Mouse (Mus musculus): ENCODE results near the gene 1110012L19Rik.
"Not testable (repeated sequence)": the region's sequence is repeated elsewhere in the genome, so short reads cannot be mapped to it uniquely, and the experiment has no call there.

1110012L19Rik gene

DNA sequence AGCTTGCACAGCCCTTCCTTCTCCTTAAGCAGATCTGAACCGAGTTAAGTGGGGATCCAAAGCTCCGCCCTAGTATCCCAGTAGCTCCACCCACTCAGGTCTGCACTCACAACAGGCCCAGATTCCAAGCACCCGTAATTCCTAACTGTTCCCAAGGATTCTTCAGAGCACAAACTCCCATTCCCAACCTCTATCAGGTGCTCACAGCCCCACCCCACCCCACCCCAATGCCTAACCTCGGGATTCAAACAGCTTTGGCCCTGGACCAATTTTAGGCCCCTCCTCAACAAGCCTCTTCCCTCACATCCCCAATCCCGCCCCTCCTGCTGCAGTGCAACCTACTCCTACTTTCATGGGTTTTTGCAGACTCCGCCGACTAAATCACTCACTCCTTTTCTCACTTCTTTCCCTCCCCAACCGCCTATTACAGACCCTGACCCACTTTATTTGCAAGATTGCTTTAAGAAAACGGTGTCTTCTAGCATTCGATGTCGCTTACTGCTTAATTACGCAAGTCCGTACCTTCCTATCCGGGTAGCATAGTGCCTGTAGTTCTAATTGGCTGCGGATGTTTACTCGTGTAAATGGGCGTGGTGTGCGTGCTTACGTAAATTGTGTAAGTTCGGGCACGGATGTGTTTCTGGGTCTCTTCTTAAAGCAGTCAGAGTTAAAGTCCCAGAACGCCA, at the start of gene 1110012L19Rik:
Gene 1110012L19Rik (plus strand): TSS at position 602 of the 686 bp plus-strand sequence.
- peak; percentile 34 for DNase-seq (ENCODE audit: low spot score)

DNA sequence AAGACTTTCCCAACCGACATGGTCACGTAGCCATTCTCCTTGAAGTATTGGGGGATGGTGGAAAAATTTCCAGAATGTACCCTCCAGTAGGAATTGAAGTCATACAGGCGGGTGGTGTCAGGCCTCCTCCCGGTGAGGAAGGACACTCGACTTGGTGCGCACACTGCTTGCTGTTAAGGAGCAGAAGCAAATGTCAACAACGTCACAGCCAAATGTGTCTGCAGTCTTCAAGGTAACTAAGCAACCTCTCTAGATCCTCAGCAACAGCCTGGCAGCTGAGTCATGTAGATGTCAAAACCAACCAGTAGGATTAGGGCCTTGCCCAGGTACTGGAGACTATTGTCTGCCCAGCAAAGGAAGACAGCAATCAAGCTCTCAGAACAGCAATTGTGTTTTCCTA, 22.7 kb upstream of the 1110012L19Rik start:
- no peak for DNase-seq (ENCODE audit: low spot score)

GRCm38 (mm10) chrX:70363446-70363845, 22.2 kb upstream of the 1110012L19Rik start:
- DNase-seq (ENCODE audit: low spot score), result no peak

DNA sequence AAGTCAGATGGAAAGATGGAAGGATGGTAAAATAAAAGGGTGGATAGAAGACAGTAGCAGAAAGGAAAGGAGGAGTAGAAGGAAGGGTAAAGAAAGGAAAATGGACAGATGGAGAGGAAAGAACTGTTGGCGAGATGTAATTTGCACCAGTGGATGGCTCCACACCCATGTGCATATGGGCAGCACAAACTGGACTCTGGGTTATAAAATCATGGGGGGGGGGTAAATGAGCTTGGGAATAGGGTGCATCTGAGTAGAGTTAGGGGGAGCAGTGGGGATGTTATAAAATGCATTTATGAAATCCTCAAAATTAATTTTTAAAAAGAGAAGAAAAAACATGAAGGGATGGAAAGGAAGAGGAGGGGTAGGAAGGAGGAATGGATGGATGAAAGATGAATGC, 21.5 kb upstream of the 1110012L19Rik start:
- no peak for DNase-seq (ENCODE audit: low spot score)

- DNase-seq (ENCODE audit: low spot score), result peak; percentile 68
Observed at GRCm38 (mm10) chrX:70364661-70365613, 20.7 kb upstream of the 1110012L19Rik start, which contains the start of gene Ids. TSS of gene Ids (minus strand) at chrX:70365084.

DNA sequence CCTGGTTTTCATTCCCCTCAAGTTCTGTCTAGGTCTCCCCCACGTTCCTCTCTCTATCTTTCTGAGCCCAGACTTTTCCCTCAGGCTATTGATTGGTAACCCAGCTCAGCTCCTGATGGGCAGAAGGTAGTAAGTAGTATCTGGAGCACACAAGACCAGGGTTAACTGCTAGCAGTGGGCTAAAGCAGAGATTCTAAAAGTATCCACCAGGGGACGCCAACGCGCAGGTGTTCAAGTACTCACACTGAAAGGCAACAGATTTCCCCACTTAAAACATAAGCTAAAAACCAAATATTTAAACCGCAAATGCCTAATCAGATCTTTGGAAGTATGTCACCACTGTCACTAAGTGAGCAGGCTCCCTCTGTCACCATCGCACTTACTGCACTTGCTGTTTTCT, 15.9 kb upstream of the 1110012L19Rik start:
- not testable (repeated sequence) for DNase-seq (ENCODE audit: low spot score)

- DNase-seq (ENCODE audit: low spot score), result not testable (repeated sequence)
Observed at GRCm38 (mm10) chrX:70374469-70375110, 11.1 kb upstream of the 1110012L19Rik start.

DNA sequence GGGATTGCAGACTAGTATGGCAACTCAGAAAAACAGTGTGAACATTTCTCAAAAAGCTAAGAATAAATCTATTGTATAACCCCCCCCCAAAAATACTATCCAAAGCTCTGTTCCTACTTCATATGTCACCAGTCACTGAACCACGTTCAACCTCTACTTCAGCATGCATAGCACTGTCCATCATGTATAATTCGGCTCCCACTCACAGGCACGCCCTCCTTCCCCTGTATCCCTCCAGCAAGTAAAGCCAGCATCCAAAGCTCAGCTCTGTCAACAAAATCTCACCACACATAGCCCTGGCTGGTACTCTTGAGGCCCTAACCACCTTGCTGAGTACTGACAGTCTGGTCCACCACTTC, 781 bp upstream of the 1110012L19Rik start:
- DNase-seq (ENCODE audit: low spot score), result no peak

GRCm38 (mm10) chrX:70385962-70386351, 280 bp downstream of the 1110012L19Rik start:
- DNase-seq (ENCODE audit: low spot score), result no peak

- not testable (repeated sequence) for DNase-seq (ENCODE audit: low spot score)
Observed at GRCm38 (mm10) chrX:70392636-70393035, 7.0 kb downstream of the 1110012L19Rik start.

DNA sequence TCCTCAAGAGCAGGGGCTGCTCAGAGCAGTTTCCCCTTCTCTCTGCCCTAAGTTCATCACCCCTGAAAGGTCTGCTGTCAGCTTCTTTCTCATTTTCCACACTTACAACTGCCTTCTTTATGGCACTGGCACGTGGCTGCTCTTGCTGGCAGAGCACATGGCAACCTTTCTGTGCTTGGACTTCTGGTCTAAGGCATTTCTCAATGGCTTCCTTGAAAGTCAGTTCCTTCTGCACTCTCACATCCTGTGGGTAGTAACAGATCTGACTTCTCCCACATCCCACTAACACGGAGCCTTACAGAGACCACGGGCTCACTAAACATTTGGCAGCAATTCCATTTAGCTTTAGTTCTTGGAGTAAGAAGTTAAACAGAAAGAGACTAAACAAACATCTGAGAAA, 39.8 kb downstream of the 1110012L19Rik start:
- not testable (repeated sequence) for DNase-seq (ENCODE audit: low spot score)

Data from ovary, postnatal 14 days (tissue).